Comparison of ENCODE assay signal across 24 mouse cellular contexts in genomic region chr8:124144619-124144980, GRCm38 (mm10).
DNase-seq lines count a peak whose midpoint lies in the region; ATAC-seq and TF ChIP-seq lines count a peak whose summit lies in the region.
"Had no signal": no experiment of that assay in that cellular context is flagged by ENCODE, and none has a peak within 500 bp of the region (broad histone marks: within the 10 kb centered on the region; RNA-seq: fewer than 3 reads in every experiment).

No protein-coding gene starts in this region.

- TF ChIP-seq CTCF in kidney, postnatal 0 days (IDR thresholded peaks at IDR 0.05; ENCODE audit: low read depth): no peak; the same call in 1 of the 2 replicates

- H3K27ac ChIP-seq in heart, embryonic 12.5 days (ENCODE audit: poor library complexity, severe bottlenecking): no peak overlapping the region
- no peak overlapping the region for H3K27ac ChIP-seq in kidney, postnatal 0 days
- no peak overlapping the region for H3K27ac ChIP-seq in forebrain, embryonic 16.5 days (ENCODE audit: low read length)
- H3K27ac ChIP-seq: embryonic facial prominence, embryonic 15.5 days; layer of hippocampus, adult 2 months; limb, embryonic 13.5 days; lung, embryonic 15.5 days; midbrain, embryonic 10.5 days had no signal

- H3K9me3 ChIP-seq in heart, embryonic 12.5 days (replicated peaks): no peaks in the 10 kb centered on the region
- no peaks in the 10 kb centered on the region for H3K9me3 ChIP-seq in kidney, postnatal 0 days (replicated peaks; ENCODE audit: low read length)
- H3K9me3 ChIP-seq in forebrain, embryonic 16.5 days (ENCODE audit: control insufficient read depth, low read length): no peaks in the 10 kb centered on the region
- H3K9me3 ChIP-seq: embryonic facial prominence, embryonic 15.5 days; limb, embryonic 13.5 days; lung, embryonic 15.5 days; midbrain, embryonic 10.5 days had no signal

- H3K4me3 ChIP-seq in heart, embryonic 12.5 days: no peak overlapping the region
- H3K4me3 ChIP-seq in kidney, postnatal 0 days (replicated peaks; ENCODE audit: low read depth, low read length): no peak overlapping the region
- H3K4me3 ChIP-seq in forebrain, embryonic 16.5 days (replicated peaks; ENCODE audit: low read length): no peak overlapping the region
- H3K4me3 ChIP-seq: embryonic facial prominence, embryonic 15.5 days; layer of hippocampus, adult 2 months; limb, embryonic 13.5 days; lung, embryonic 15.5 days; midbrain, embryonic 10.5 days had no signal

- no peak overlapping the region for H3K9ac ChIP-seq in heart, embryonic 12.5 days
- H3K9ac ChIP-seq in kidney, postnatal 0 days (ENCODE audit: low read depth, low read length): no peak overlapping the region
- no peak overlapping the region for H3K9ac ChIP-seq in forebrain, embryonic 16.5 days (replicated peaks; ENCODE audit: low read depth, low read length)
- H3K9ac ChIP-seq: embryonic facial prominence, embryonic 15.5 days; limb, embryonic 13.5 days; lung, embryonic 15.5 days had no signal

- H3K4me2 ChIP-seq in heart, embryonic 12.5 days: no peak overlapping the region
- H3K4me2 ChIP-seq in kidney, postnatal 0 days (ENCODE audit: low read length): no peak overlapping the region
- peak overlapping the region; percentile 27; the same call in 1 of the 2 replicates for H3K4me2 ChIP-seq in forebrain, embryonic 16.5 days (ENCODE audit: low read length)
- H3K4me2 ChIP-seq: embryonic facial prominence, embryonic 15.5 days; limb, embryonic 13.5 days; liver, embryonic 11.5 days; lung, embryonic 15.5 days had no signal

- peaks cover 32% of the 10 kb centered on the region for H3K4me1 ChIP-seq in heart, embryonic 12.5 days (replicated peaks)
- H3K4me1 ChIP-seq in kidney, postnatal 0 days (replicated peaks; ENCODE audit: insufficient read depth, low read length): peaks cover 6% of the 10 kb centered on the region
- peaks cover 36% of the 10 kb centered on the region for H3K4me1 ChIP-seq in forebrain, embryonic 16.5 days (replicated peaks; ENCODE audit: control insufficient read depth, insufficient read depth, low read length)
- H3K4me1 ChIP-seq: embryonic facial prominence, embryonic 15.5 days; lung, embryonic 15.5 days had no signal

- H3K27me3 ChIP-seq in heart, embryonic 12.5 days (replicated peaks): no peaks in the 10 kb centered on the region
- no peaks in the 10 kb centered on the region for H3K27me3 ChIP-seq in kidney, postnatal 0 days (ENCODE audit: insufficient read depth, low read length)
- H3K27me3 ChIP-seq in forebrain, embryonic 16.5 days (replicated peaks; ENCODE audit: control insufficient read depth, insufficient read depth, low read length): no peaks in the 10 kb centered on the region
- H3K27me3 ChIP-seq: embryonic facial prominence, embryonic 15.5 days; limb, embryonic 13.5 days; lung, embryonic 15.5 days had no signal

- peak; percentile 67 for DNase-seq in heart, adult 11 months
- peak; percentile 49 for DNase-seq in kidney, postnatal 0 days (ENCODE audit: low spot score)
- DNase-seq in kidney, postnatal 36 days: no peak
- DNase-seq in testis, postnatal 10 days (ENCODE audit: low spot score): peak; percentile 37
- no peak for DNase-seq in testis, postnatal 14 days (ENCODE audit: low spot score)
- DNase-seq: adrenal gland, adult 2 months; adrenal gland, postnatal 36 days; cerebellum, adult 2 months; heart, postnatal 14 days; kidney, adult 18-20 months; kidney, postnatal 10 days; right cerebral cortex, adult 18-20 months; spleen, adult 18-20 months; thymus, adult 2 months had no signal

- WGBS in heart, embryonic 12.5 days: 86% methylated on average over 12 of the region's 12 CpGs
- 48% methylated on average over 12 of the region's 12 CpGs for WGBS in kidney, postnatal 0 days
- 26% methylated on average over 12 of the region's 12 CpGs for WGBS in forebrain, embryonic 16.5 days

- no peaks in the 10 kb centered on the region for H3K36me3 ChIP-seq in heart, embryonic 12.5 days
- no peaks in the 10 kb centered on the region for H3K36me3 ChIP-seq in kidney, postnatal 0 days (ENCODE audit: insufficient read depth, low read length)
- no peaks in the 10 kb centered on the region for H3K36me3 ChIP-seq in forebrain, embryonic 16.5 days (ENCODE audit: control insufficient read depth, insufficient read depth)
- H3K36me3 ChIP-seq: embryonic facial prominence, embryonic 15.5 days; limb, embryonic 13.5 days; lung, embryonic 15.5 days; midbrain, embryonic 10.5 days had no signal

- ATAC-seq in heart, embryonic 12.5 days (ENCODE audit: insufficient number of reproducible peaks, low FRiP score): no peak
- ATAC-seq in kidney, postnatal 0 days (replicated peaks; ENCODE audit: low FRiP score, low read depth): no peak
- no peak for ATAC-seq in forebrain, embryonic 16.5 days
- no peak for ATAC-seq in activated CD4-positive, CD25-positive, alpha-beta regulatory T cell, adult 4 months
- ATAC-seq: CD4-positive, CD25-positive, alpha-beta regulatory T cell, adult 4 months had no signal

Comparison
In these comparisons a context has a peak if more than half of its experiments do, and no peak if none do; other contexts are left out.
1. DNase-seq: peak in heart, adult 11 months (single experiment), kidney, postnatal 0 days (single experiment) and testis, postnatal 10 days (single experiment); none in kidney, postnatal 36 days (0 of 2) and testis, postnatal 14 days (single experiment).